Mouse (Mus musculus) left cerebral cortex, postnatal 14 days (tissue): ENCODE results near the gene Gm49337. TPM values are rescaled to one million over a fixed set of nuclear protein-coding genes. Genes with fewer than 3 reads are reported as not detected.
A peak's percentile ranks its signal among the peaks of the same experiment; 100 is the strongest.

Experiments used
- DNase-seq, 2 experiments: peaks; one replicate each; pipeline ENCODE4 v3.0.0; 2021 to 2022; ENCODE audit warnings: low spot score in 2 of 2, mixed read lengths in 1 of 2
- intact Hi-C: fragments of 180-260 bp; cut with DNase I; formaldehyde crosslinking; loops from one replicate; pipeline ENCODE4 v1.15.1; 2025
- total RNA-seq, 2 experiments: library from RNA; stranded (reverse); gene quantifications; 2 replicates each; pipeline ENCODE4 v1.2.3; 2021

Gm49337 gene
- total RNA-seq, 2 experiments from 2014 or later: 2.0 TPM; not detected in 1

DNA sequence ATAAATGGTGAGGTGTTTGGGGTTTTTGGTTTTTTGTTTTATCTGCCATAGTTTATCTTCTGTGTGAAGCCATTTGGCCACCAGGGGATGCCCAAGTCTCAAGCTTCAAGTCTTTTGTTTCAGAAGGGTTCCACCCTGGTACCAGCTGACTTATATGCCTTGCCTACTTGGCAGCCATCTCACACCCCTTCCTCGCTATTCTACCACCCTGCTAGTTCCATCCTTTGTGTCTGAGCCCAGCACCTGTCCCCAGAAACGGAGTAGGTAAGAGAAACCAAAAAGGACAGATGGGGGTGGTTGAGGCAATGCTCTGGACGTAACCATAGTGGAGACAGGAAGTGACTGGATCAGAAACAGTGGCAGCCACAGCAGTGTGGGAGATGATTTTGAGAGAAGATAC, 13.3 kb upstream of the Gm49337 start:
- peak; percentile 73 to 89 for DNase-seq
- intact Hi-C loops: loop anchor here (10.0 kb wide), 1 partner anchor 395 kb away; the partner anchor contains the start of genes Gpbp1l1 and Tmem69

DNA sequence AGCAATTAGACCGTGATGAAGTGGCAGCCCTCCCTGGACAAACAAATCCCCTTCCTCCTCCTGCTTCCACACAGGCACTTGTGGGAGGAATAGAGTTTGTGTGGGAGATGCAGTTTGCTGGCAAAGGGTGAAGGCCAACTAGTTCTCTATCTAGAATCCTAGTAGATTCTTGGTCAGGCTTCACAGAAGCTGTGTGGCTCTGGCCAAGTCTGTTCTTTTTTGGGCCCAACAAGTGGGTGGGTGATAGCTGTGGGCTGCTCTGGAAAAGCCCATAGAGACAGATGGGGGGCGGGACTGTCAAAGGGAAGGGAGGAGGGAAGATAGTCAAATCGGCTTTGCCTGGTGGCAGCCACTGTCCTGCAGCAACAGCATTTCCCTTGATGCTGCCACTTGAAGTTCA, 12.4 kb upstream of the Gm49337 start:
- intact Hi-C loops: loop anchor here (10.0 kb wide), 1 partner anchor 394 kb away; the partner anchor contains the start of genes Gpbp1l1 and Tmem69
- DNase-seq: peak; percentile 79 to 88

- intact Hi-C loops: loop anchor here (10.0 kb wide), 1 partner anchor 393 kb away; the partner anchor contains the start of genes Gpbp1l1 and Tmem69
- DNase-seq: no peak
These were observed 11.0 kb upstream of the Gm49337 start for GRCm38 (mm10) chr4:116162142-116162541.

- DNase-seq: no peak
- intact Hi-C loops: loop anchor here (5.0 to 10.0 kb wide), 2 partner anchors 117 to 390 kb away; partner anchors contain the start of genes Gpbp1l1 and Tmem69
These were observed 8.2 kb upstream of the Gm49337 start for GRCm38 (mm10) chr4:116164759-116165554.

- DNase-seq: no peak
- intact Hi-C loops: loop anchor here (5.0 to 10.0 kb wide), 2 partner anchors 116 to 389 kb away; partner anchors contain the start of genes Gpbp1l1 and Tmem69
These were observed 7.3 kb upstream of the Gm49337 start for GRCm38 (mm10) chr4:116165708-116166407.

DNA sequence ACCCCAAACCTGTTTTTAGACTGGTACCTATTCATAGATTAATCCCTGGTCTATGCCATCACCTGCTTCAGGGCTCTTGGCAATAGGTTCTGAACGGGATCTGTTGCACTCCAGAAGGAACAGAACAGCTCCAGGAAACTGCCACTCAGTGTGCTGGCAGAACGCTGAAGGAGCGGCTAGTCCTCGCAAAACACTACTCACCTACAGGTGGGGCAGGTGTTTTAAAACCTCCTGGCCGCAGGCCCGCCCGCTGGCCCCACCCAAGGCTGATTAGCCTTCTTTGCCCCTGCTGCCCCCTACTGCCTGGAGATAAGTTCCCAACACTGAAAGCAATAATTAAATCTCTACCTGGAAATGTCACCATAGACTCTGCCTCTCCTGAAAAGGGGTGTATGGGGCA, 5.8 kb upstream of the Gm49337 start, which contains the start of gene Tspan1:
Gene Tspan1, minus strand, starts transcription at position 198 of the 400 bp plus-strand sequence.
- DNase-seq: no peak
- intact Hi-C loops: loop anchor here (5.0 to 10.0 kb wide), 2 partner anchors 115 to 387 kb away; partner anchors contain the start of genes Gpbp1l1 and Tmem69

GRCm38 (mm10) chr4:116168617-116169352, 4.4 kb upstream of the Gm49337 start:
- peak; percentile 76 to 80 for DNase-seq
- intact Hi-C loops: loop anchor here (5.0 to 10.0 kb wide), 2 partner anchors 114 to 386 kb away; partner anchors contain the start of genes Gpbp1l1 and Tmem69

DNA sequence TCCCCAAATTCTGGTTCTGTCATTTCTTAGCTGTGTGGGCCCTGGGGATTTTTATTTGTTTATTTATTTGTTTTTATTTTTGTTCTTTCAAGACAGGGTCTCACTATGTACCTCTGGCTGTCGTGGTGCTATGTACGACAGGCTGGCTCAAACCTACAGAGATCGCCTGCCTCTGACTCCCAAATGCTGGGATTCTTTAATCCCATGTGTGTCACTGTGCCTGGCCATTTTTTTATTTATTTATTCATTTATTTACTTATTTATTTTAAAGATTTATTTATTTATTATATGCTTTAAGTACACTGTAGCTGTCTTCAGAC, 3.9 kb upstream of the Gm49337 start:
- intact Hi-C loops: loop anchor here (5.0 to 10.0 kb wide), 2 partner anchors 113 to 385 kb away; partner anchors contain the start of genes Gpbp1l1 and Tmem69
- DNase-seq: no peak

- no peak for DNase-seq
- intact Hi-C loops: no loop called here
These were observed 568 bp downstream of the Gm49337 start for GRCm38 (mm10) chr4:116173752-116174151.

DNA sequence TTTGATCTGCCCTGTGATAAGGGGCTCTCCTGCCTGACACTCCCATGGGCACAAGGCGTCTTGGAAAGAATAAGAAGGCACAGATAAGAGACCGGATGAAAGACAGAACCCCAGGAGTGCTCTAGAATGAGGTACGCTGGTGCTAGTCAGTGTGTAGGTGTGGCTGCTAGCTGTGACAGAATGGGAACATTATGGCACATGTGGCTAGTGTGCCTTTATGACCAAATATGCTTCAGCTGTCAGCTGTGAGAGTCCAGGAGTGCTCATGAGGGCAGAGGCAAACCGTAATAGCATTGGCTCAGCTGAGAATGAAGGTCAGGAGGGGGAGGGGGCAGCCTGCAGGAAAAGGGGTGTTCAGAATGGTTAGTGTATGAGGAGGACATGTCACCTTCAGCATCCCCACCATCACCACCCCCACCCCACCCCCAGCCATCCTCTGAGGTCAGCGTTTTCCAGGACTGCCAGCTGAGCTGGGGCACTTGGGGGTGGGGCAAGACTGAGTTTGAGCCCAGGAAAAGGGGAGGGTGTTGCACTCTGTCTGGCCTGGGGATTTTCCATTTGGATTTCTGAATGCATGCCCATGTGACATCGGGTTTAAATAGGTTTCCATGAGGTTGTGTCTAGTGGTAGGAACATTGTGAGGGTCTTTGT, 1.4 kb downstream of the Gm49337 start:
- intact Hi-C loops: loop anchor here (5.0 kb wide), 1 partner anchor 48 kb away; the partner anchor contains the start of gene Pik3r3

GRCm38 (mm10) chr4:116175136-116175535, 2.0 kb downstream of the Gm49337 start:
- intact Hi-C loops: loop anchor here (5.0 kb wide), 1 partner anchor 47 kb away; the partner anchor contains the start of gene Pik3r3

More for the DNA sequence above, 1.4 kb downstream of the Gm49337 start:
- no peak for DNase-seq

GRCm38 (mm10) chr4:116175711-116176542, 2.7 kb downstream of the Gm49337 start:
- peak; percentile 49 to 89 for DNase-seq
- intact Hi-C loops: loop anchor here (5.0 kb wide), 1 partner anchor 46 kb away; the partner anchor contains the start of gene Pik3r3

More at GRCm38 (mm10) chr4:116175136-116175535, 2.0 kb downstream of the Gm49337 start:
- DNase-seq: no peak

- peak; percentile 72 to 88 for DNase-seq
- intact Hi-C loops: loop anchor here (5.0 kb wide), 1 partner anchor 46 kb away; the partner anchor contains the start of gene Pik3r3
These were observed 3.4 kb downstream of the Gm49337 start for GRCm38 (mm10) chr4:116176543-116176988.

- peak in 1 of 2 experiments; percentile 34 for DNase-seq
- intact Hi-C loops: loop anchor here (5.0 kb wide), 1 partner anchor 45 kb away; the partner anchor contains the start of gene Pik3r3
These were observed 4.0 kb downstream of the Gm49337 start for GRCm38 (mm10) chr4:116177140-116177539.

GRCm38 (mm10) chr4:116182079-116182478, 8.9 kb downstream of the Gm49337 start:
- no peak for DNase-seq
- intact Hi-C loops: no loop called here

DNA sequence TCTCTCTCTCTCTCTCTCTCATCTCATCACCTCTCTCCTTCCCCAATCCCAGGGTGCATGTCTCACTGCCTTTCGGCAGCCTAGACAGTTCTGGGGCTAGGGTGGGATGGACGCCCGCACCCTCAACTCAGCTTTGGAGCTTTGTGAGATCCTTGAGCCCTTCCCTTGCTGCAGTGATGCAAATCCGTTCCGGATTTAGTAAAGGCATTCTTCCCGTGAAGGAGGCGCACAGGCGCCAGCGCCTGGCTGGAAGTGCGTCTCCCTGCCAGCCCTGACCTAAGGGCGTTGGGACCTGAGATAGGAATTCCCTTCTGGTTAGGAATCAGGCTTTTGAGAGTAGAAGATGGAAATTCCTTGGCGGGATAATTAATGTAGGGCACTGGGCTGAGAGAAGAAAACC, 9.6 kb downstream of the Gm49337 start:
- no peak for DNase-seq
- intact Hi-C loops: no loop called here

DNA sequence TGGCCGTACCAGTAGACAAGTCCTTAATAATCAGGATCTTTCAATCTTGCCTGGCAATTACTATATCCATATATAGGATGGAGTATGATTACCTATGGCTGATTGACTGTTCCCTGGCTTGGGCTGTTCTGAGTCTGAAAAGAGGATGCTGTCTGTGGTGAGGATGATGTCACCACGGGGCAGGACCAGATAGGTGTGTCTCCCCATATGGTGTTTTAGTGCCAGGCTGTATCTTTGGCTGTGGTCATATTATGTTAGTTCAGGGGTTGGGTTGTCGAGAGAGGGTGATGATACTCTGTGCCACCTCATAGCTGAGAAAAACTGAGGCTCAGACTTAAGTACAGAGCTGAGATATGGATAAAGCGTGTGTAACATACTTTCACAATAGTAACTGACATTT, 11.9 kb downstream of the Gm49337 start:
- intact Hi-C loops: no loop called here
- no peak for DNase-seq
